27 mouse cellular contexts compared by ENCODE assay signal in genomic region chr9:121873578-121873977, GRCm38 (mm10). TPM values are rescaled to one million over a fixed set of nuclear protein-coding genes. Genes with fewer than 3 reads are reported as not detected.
"Had no signal": no experiment of that assay in that cellular context is flagged by ENCODE, and none has a peak within 500 bp of the region (broad histone marks: within the 10 kb centered on the region; RNA-seq: fewer than 3 reads in every experiment).

No protein-coding gene starts in this region.

- H3K4me3 ChIP-seq: limb, embryonic 10.5 days; limb, embryonic 13.5 days; liver, embryonic 15.5 days; megakaryocyte, embryonic 14.5 days had no signal

- DNase-seq: kidney, adult 2 months; kidney, postnatal 36 days; liver; lung, adult 2 months; lung, postnatal 14 days; midbrain, embryonic 14.5 days; thymus, adult 18-20 months; thymus, postnatal 36 days had no signal

- H3K27ac ChIP-seq: kidney, postnatal 0 days; limb, embryonic 10.5 days; limb, embryonic 13.5 days; liver, embryonic 15.5 days; macrophage had no signal

- H3K9me3 ChIP-seq: limb, embryonic 10.5 days; limb, embryonic 13.5 days; liver, embryonic 15.5 days; megakaryocyte, embryonic 14.5 days had no signal

- ATAC-seq: intestine, postnatal 0 days had no signal

- H3K9ac ChIP-seq: limb, embryonic 13.5 days; liver, embryonic 15.5 days had no signal

- H3K4me1 ChIP-seq: liver, embryonic 15.5 days had no signal

- H3K36me3 ChIP-seq: limb, embryonic 10.5 days; limb, embryonic 13.5 days; liver, embryonic 15.5 days had no signal

- H3K4me2 ChIP-seq: limb, embryonic 13.5 days; liver, embryonic 15.5 days; midbrain, embryonic 11.5 days had no signal

RNA-seq across cellular contexts. Expression of gene Ackr2, which starts 24.6 kb away (rescaled TPM):
- polyA plus RNA-seq: macrophage had no signal

RNA-seq across cellular contexts. Expression of gene Ccdc13, which starts 34.3 kb away (rescaled TPM):
- polyA plus RNA-seq: liver, embryonic 15.5 days; macrophage; spleen, adult 2 months had no signal

RNA-seq across cellular contexts. Expression of gene Cyp8b1, which starts 42.5 kb away (rescaled TPM):
- total RNA-seq: layer of hippocampus, adult 8-10 months; layer of hippocampus, postnatal 14 days; left cerebral cortex, postnatal 25 days; midbrain, postnatal 0 days had no signal
- polyA plus RNA-seq: intestine, embryonic 14.5 days; kidney, embryonic 14.5 days; kidney, postnatal 0 days; limb, embryonic 10.5 days; limb, embryonic 13.5 days; lung, embryonic 16.5 days; macrophage; midbrain, embryonic 11.5 days; midbrain, embryonic 14.5 days; midbrain, postnatal 0 days; neural tube, embryonic 11.5 days; neural tube, embryonic 14.5 days; small intestine, adult 2 months had no signal
